Mouse (Mus musculus): ENCODE data around the gene Bdh2. TPM values are rescaled to one million over a fixed set of nuclear protein-coding genes. Genes with fewer than 3 reads are reported as not detected.
A peak's percentile ranks its signal among the peaks of the same experiment; 100 is the strongest.

Bdh2 gene
- total and polyA plus RNA-seq, 3 experiments = 0.22 to 0.23 TPM; not detected in 1

GRCm38 (mm10) chr3:135327176-135327575 is 46.2 kb downstream of the Bdh2 start:
- no peak for TF ChIP-seq MEF2A (IDR thresholded peaks at IDR 0.05; ENCODE audit: extremely low read depth, insufficient replicate concordance, low read depth, low read length, poor library complexity, severe bottlenecking)
- TF ChIP-seq POLR2AphosphoS2 (IDR thresholded peaks at IDR 0.05; ENCODE audit: low read length) = no peak
- TF ChIP-seq NRF1 (IDR thresholded peaks at IDR 0.05; ENCODE audit: insufficient read depth, low read depth, low read length, poor library complexity, severe bottlenecking) = no peak
- no peak for TF ChIP-seq TBP (IDR thresholded peaks at IDR 0.05; ENCODE audit: low read depth, low read length)
- TF ChIP-seq ZC3H11A (IDR thresholded peaks at IDR 0.05; ENCODE audit: low read depth, low read length) = no peak
- no peak for TF ChIP-seq MXI1 (IDR thresholded peaks at IDR 0.05; ENCODE audit: low read depth, low read length)
- no peak for TF ChIP-seq USF2 (IDR thresholded peaks at IDR 0.05; ENCODE audit: borderline replicate concordance in 1 of 2, insufficient read depth in 1 of 2, low read depth in 1 of 2, low read length in 2 of 2)
- no peak for TF ChIP-seq POLR2AphosphoS5 (IDR thresholded peaks at IDR 0.05; ENCODE audit: borderline replicate concordance, low read depth, low read length)
- no peak for TF ChIP-seq ZKSCAN1 (IDR thresholded peaks at IDR 0.05; ENCODE audit: low read depth, low read length)
- Histone ChIP-seq H3K4me1 (ENCODE audit: control insufficient read depth in 1 of 2, insufficient read depth in 2 of 2, low read length in 2 of 2) (no peaks in the 10 kb centered on the region), H3K9me3 (replicated peaks; ENCODE audit: insufficient read depth, low read length) (no peaks in the 10 kb centered on the region), H3K9ac (ENCODE audit: control insufficient read depth, low read depth, low read length, poor library complexity, severe bottlenecking) (no peak overlapping the region), H3K27me3 (ENCODE audit: control insufficient read depth in 1 of 2, insufficient read depth in 2 of 2, low read length in 2 of 2) (no peaks in the 10 kb centered on the region), H3K4me3 (ENCODE audit: control insufficient read depth in 1 of 2, insufficient read depth in 1 of 2, low read depth in 2 of 2, low read length in 2 of 2) (no peak overlapping the region), H3K36me3 (ENCODE audit: control insufficient read depth in 1 of 2, insufficient read depth in 2 of 2, low read length in 2 of 2) (no peaks in the 10 kb centered on the region), H3K79me2 (ENCODE audit: control insufficient read depth, insufficient read depth, low read length, poor library complexity) (no peaks in the 10 kb centered on the region), H3K27ac (ENCODE audit: control insufficient read depth, low read depth, low read length) (no peak overlapping the region)
- DNase-seq (ENCODE audit: low read depth, low spot score) = no peak

GRCm38 (mm10) chr3:135327601-135328000 is 46.6 kb downstream of the Bdh2 start:
- H3K27me3 ChIP-seq (ENCODE audit: control insufficient read depth in 1 of 2, insufficient read depth in 2 of 2, low read length in 2 of 2) = no peaks in the 10 kb centered on the region
- TF ChIP-seq RAD21 (IDR thresholded peaks at IDR 0.05; ENCODE audit: low read depth, low read length) = peak; percentile 59
- TF ChIP-seq ZC3H11A (IDR thresholded peaks at IDR 0.05; ENCODE audit: low read depth, low read length) = peak; percentile 63
- peak; percentile 75 to 80 (median 77) for TF ChIP-seq CTCF (IDR thresholded peaks at IDR 0.05 in 2 of 3, conservative IDR thresholded peaks at IDR 0.05 in 1 of 3; ENCODE audit: control insufficient read depth in 1 of 3, insufficient read depth in 1 of 3, low read depth in 2 of 3, low read length in 3 of 3, poor library complexity in 1 of 3, severe bottlenecking in 1 of 3)
- no peak for TF ChIP-seq EP300 (IDR thresholded peaks at IDR 0.05; ENCODE audit: low read depth in 1 of 2, low read length in 2 of 2)
- TF ChIP-seq SMC3 (IDR thresholded peaks at IDR 0.05; ENCODE audit: low read depth, low read length) = peak; percentile 76
- H3K4me1 ChIP-seq (ENCODE audit: control insufficient read depth in 1 of 2, insufficient read depth in 2 of 2, low read length in 2 of 2) = no peaks in the 10 kb centered on the region
- no peaks in the 10 kb centered on the region for H3K79me2 ChIP-seq (ENCODE audit: control insufficient read depth, insufficient read depth, low read length, poor library complexity)
- no peaks in the 10 kb centered on the region for H3K36me3 ChIP-seq (ENCODE audit: control insufficient read depth in 1 of 2, insufficient read depth in 2 of 2, low read length in 2 of 2)
- no peaks in the 10 kb centered on the region for H3K9me3 ChIP-seq (replicated peaks; ENCODE audit: insufficient read depth, low read length)
- no peak overlapping the region for H3K27ac ChIP-seq (ENCODE audit: control insufficient read depth, low read depth, low read length)
- DNase-seq (ENCODE audit: low read depth, low spot score) = peak; percentile 67
- H3K9ac ChIP-seq (ENCODE audit: control insufficient read depth, low read depth, low read length, poor library complexity, severe bottlenecking) = no peak overlapping the region
- no peak overlapping the region for H3K4me3 ChIP-seq (ENCODE audit: control insufficient read depth in 1 of 2, insufficient read depth in 1 of 2, low read depth in 2 of 2, low read length in 2 of 2)

GRCm38 (mm10) chr3:135328560-135328959 is 47.5 kb downstream of the Bdh2 start:
- Histone ChIP-seq H3K4me3 (ENCODE audit: control insufficient read depth in 1 of 2, insufficient read depth in 1 of 2, low read depth in 2 of 2, low read length in 2 of 2) (no peak overlapping the region), H3K27ac (ENCODE audit: control insufficient read depth, low read depth, low read length) (no peak overlapping the region), H3K27me3 (ENCODE audit: control insufficient read depth in 1 of 2, insufficient read depth in 2 of 2, low read length in 2 of 2) (no peaks in the 10 kb centered on the region), H3K9ac (ENCODE audit: control insufficient read depth, low read depth, low read length, poor library complexity, severe bottlenecking) (no peak overlapping the region), H3K9me3 (replicated peaks; ENCODE audit: insufficient read depth, low read length) (no peaks in the 10 kb centered on the region), H3K79me2 (ENCODE audit: control insufficient read depth, insufficient read depth, low read length, poor library complexity) (no peaks in the 10 kb centered on the region), H3K4me1 (ENCODE audit: control insufficient read depth in 1 of 2, insufficient read depth in 2 of 2, low read length in 2 of 2) (no peaks in the 10 kb centered on the region), H3K36me3 (ENCODE audit: control insufficient read depth in 1 of 2, insufficient read depth in 2 of 2, low read length in 2 of 2) (no peaks in the 10 kb centered on the region)
- peak; percentile 87 for DNase-seq (ENCODE audit: low read depth, low spot score)
- no peak for TF ChIP-seq E2F4 (IDR thresholded peaks at IDR 0.05; ENCODE audit: borderline replicate concordance, low read depth, low read length)
- TF ChIP-seq USF2 (IDR thresholded peaks at IDR 0.05; ENCODE audit: borderline replicate concordance in 1 of 2, insufficient read depth in 1 of 2, low read depth in 1 of 2, low read length in 2 of 2) = no peak
- TF ChIP-seq CHD2 (IDR thresholded peaks at IDR 0.05; ENCODE audit: low read length) = no peak
- no peak for TF ChIP-seq EP300 (IDR thresholded peaks at IDR 0.05; ENCODE audit: low read depth in 1 of 2, low read length in 2 of 2)
- TF ChIP-seq GABPA (IDR thresholded peaks at IDR 0.05; ENCODE audit: low read depth, low read length) = no peak
- no peak for TF ChIP-seq TBP (IDR thresholded peaks at IDR 0.05; ENCODE audit: low read depth, low read length)
- TF ChIP-seq POLR2AphosphoS2 (IDR thresholded peaks at IDR 0.05; ENCODE audit: low read length) = no peak
- TF ChIP-seq CHD1 (IDR thresholded peaks at IDR 0.05; ENCODE audit: low read depth, low read length) = no peak
- peak; percentile 72 to 79 (median 78) for TF ChIP-seq CTCF (IDR thresholded peaks at IDR 0.05 in 2 of 3, conservative IDR thresholded peaks at IDR 0.05 in 1 of 3; ENCODE audit: control insufficient read depth in 1 of 3, insufficient read depth in 1 of 3, low read depth in 2 of 3, low read length in 3 of 3, poor library complexity in 1 of 3, severe bottlenecking in 1 of 3)
- peak; percentile 46 for TF ChIP-seq RAD21 (IDR thresholded peaks at IDR 0.05; ENCODE audit: low read depth, low read length)
- TF ChIP-seq ZC3H11A (IDR thresholded peaks at IDR 0.05; ENCODE audit: low read depth, low read length) = peak; percentile 46
- TF ChIP-seq UBTF (IDR thresholded peaks at IDR 0.05; ENCODE audit: borderline replicate concordance, insufficient read depth, low read depth, low read length) = no peak
- TF ChIP-seq POLR2AphosphoS5 (IDR thresholded peaks at IDR 0.05; ENCODE audit: borderline replicate concordance, low read depth, low read length) = no peak
- TF ChIP-seq MAFK (IDR thresholded peaks at IDR 0.05; ENCODE audit: borderline replicate concordance, low read depth, low read length) = no peak
- no peak for TF ChIP-seq TAL1 (IDR thresholded peaks at IDR 0.05; ENCODE audit: low read length)
- peak; percentile 88 for TF ChIP-seq SMC3 (IDR thresholded peaks at IDR 0.05; ENCODE audit: low read depth, low read length)
- no peak for TF ChIP-seq HCFC1 (IDR thresholded peaks at IDR 0.05; ENCODE audit: low read depth, low read length)
- TF ChIP-seq NRF1 (IDR thresholded peaks at IDR 0.05; ENCODE audit: insufficient read depth, low read depth, low read length, poor library complexity, severe bottlenecking) = no peak
- no peak for TF ChIP-seq SIN3A (IDR thresholded peaks at IDR 0.05; ENCODE audit: low read length)
